In genomic region chr2:66158140-66158915, GRCm38 (mm10) we compare ENCODE assay signal across 12 mouse cellular contexts. TPM values are rescaled to one million over a fixed set of nuclear protein-coding genes. Genes with fewer than 3 reads are reported as not detected.
A peak's percentile ranks its signal among the peaks of the same experiment; 100 is the strongest.
DNase-seq lines count a peak whose midpoint lies in the region; ATAC-seq and TF ChIP-seq lines count a peak whose summit lies in the region.
"Had no signal": no experiment of that assay in that cellular context is flagged by ENCODE, and none has a peak within 500 bp of the region (broad histone marks: within the 10 kb centered on the region; RNA-seq: fewer than 3 reads in every experiment).

No protein-coding gene starts in this region.

- H3K9ac ChIP-seq in midbrain, postnatal 0 days (replicated peaks; ENCODE audit: low read length, poor library complexity, severe bottlenecking) = no peak overlapping the region
- H3K9ac ChIP-seq in midbrain, embryonic 11.5 days (ENCODE audit: low read length) = no peak overlapping the region
- H3K9ac ChIP-seq: hindbrain, embryonic 15.5 days; liver, embryonic 13.5 days had no signal

- no peak for ATAC-seq in midbrain, postnatal 0 days (ENCODE audit: low FRiP score)
- ATAC-seq in midbrain, embryonic 11.5 days (ENCODE audit: low FRiP score) = no peak
- no peak for ATAC-seq in CD4-positive, CD25-positive, alpha-beta regulatory T cell, adult 4 months

- 69% methylated on average over 7 of the region's 7 CpGs for WGBS in midbrain, postnatal 0 days
- 78% methylated on average over 7 of the region's 7 CpGs for whole genome bisulfite sequencing in midbrain, embryonic 11.5 days

- intact Hi-C loops in heart, postnatal 10 days (cut with DNase I) = no loop called here

- H3K27me3 ChIP-seq in midbrain, postnatal 0 days (ENCODE audit: insufficient read depth, low read length) = no peaks in the 10 kb centered on the region
- H3K27me3 ChIP-seq in midbrain, embryonic 11.5 days (ENCODE audit: control insufficient read depth, insufficient read depth, low read length) = no peaks in the 10 kb centered on the region
- H3K27me3 ChIP-seq: hindbrain, embryonic 15.5 days; liver, embryonic 13.5 days had no signal

- no peaks in the 10 kb centered on the region for H3K9me3 ChIP-seq in midbrain, postnatal 0 days (ENCODE audit: low read length)
- H3K9me3 ChIP-seq in midbrain, embryonic 11.5 days (ENCODE audit: control insufficient read depth, low read length) = no peaks in the 10 kb centered on the region
- H3K9me3 ChIP-seq: hindbrain, embryonic 15.5 days; liver, embryonic 13.5 days had no signal

- H3K4me2 ChIP-seq in midbrain, postnatal 0 days (ENCODE audit: low read depth, low read length, poor library complexity, severe bottlenecking) = no peak overlapping the region
- H3K4me2 ChIP-seq in midbrain, embryonic 11.5 days = no peak overlapping the region
- H3K4me2 ChIP-seq: heart, embryonic 11.5 days; hindbrain, embryonic 15.5 days; liver, embryonic 13.5 days had no signal

- H3K4me1 ChIP-seq in midbrain, postnatal 0 days (ENCODE audit: insufficient read depth, low read length) = no peaks in the 10 kb centered on the region
- H3K4me1 ChIP-seq in midbrain, embryonic 11.5 days (ENCODE audit: control insufficient read depth, insufficient read depth, low read length) = no peaks in the 10 kb centered on the region
- H3K4me1 ChIP-seq: liver, embryonic 13.5 days had no signal

- no peak for TF ChIP-seq CTCF in midbrain, postnatal 0 days (IDR thresholded peaks at IDR 0.05)

- no peak overlapping the region for H3K4me3 ChIP-seq in midbrain, postnatal 0 days (ENCODE audit: low read depth, low read length)
- H3K4me3 ChIP-seq in midbrain, embryonic 11.5 days (ENCODE audit: low read depth, low read length) = no peak overlapping the region
- H3K4me3 ChIP-seq: hindbrain, embryonic 15.5 days; liver, embryonic 13.5 days had no signal

- H3K36me3 ChIP-seq in midbrain, postnatal 0 days (ENCODE audit: insufficient read depth, low read length) = no peaks in the 10 kb centered on the region
- no peaks in the 10 kb centered on the region for H3K36me3 ChIP-seq in midbrain, embryonic 11.5 days (ENCODE audit: control insufficient read depth, insufficient read depth, low read length)
- H3K36me3 ChIP-seq: hindbrain, embryonic 15.5 days; liver, embryonic 13.5 days had no signal

- peak; percentile 5 to 15 for DNase-seq in heart, postnatal 10 days
- DNase-seq in heart, adult 8-10 months (ENCODE audit: low spot score) = no peak
- peak; percentile 73 for DNase-seq in midbrain, postnatal 0 days (ENCODE audit: low spot score)
- no peak for DNase-seq in midbrain, embryonic 11.5 days (ENCODE audit: low spot score, missing footprints)
- DNase-seq in cerebellum, adult 9-11 months = peak; percentile 66
- no peak for DNase-seq in embryo, embryonic 9.5 days (ENCODE audit: extremely low spot score)
- DNase-seq: kidney, adult 9 months; liver, embryonic 13.5 days; thymus, postnatal 14 days had no signal

- no peak overlapping the region for H3K27ac ChIP-seq in midbrain, postnatal 0 days (ENCODE audit: low read depth, low read length)
- H3K27ac ChIP-seq in midbrain, embryonic 11.5 days (ENCODE audit: low read depth, low read length) = no peak overlapping the region
- H3K27ac ChIP-seq: hindbrain, embryonic 15.5 days; liver, embryonic 13.5 days had no signal

RNA-seq across cellular contexts. Expression of gene Galnt3, which starts 33.5 kb away (rescaled TPM):
- total RNA-seq in heart, postnatal 10 days (2021) = not detected
- total RNA-seq in heart, adult 8-10 months (2022) = not detected
- total RNA-seq in midbrain, postnatal 0 days (2014; rRNA removed) = 3.5 and 4.7 TPM in 2 replicates
- 1.3 and 1.5 TPM in 2 replicates for polyA plus RNA-seq in midbrain, postnatal 0 days (2015; fragmentation: Nextera tagmentation; extraction: Ambion mirVana)
- polyA plus RNA-seq in midbrain, embryonic 11.5 days (2014; fragmentation: Nextera tagmentation; extraction: Ambion mirVana) = 0.37 and 1.1 TPM in 2 replicates
- under 1 TPM in 1 of 2 experiments, not detected in 1; 0.42 TPM for polyA plus RNA-seq in CD4-positive, CD25-positive, alpha-beta regulatory T cell, adult 4 months (2017; shearing (Covaris generic))

Comparison
In these comparisons a context has a peak if more than half of its experiments do, and no peak if none do; other contexts are left out.
1. DNase-seq: peak in heart, postnatal 10 days (2 of 2), midbrain, postnatal 0 days (single experiment) and cerebellum, adult 9-11 months (single experiment); none in heart, adult 8-10 months (single experiment), midbrain, embryonic 11.5 days (single experiment) and embryo, embryonic 9.5 days (single experiment).